Mouse (Mus musculus) CH12.LX (cell line): ENCODE measurements around the gene Gm6993. TPM values are rescaled to one million over a fixed set of nuclear protein-coding genes. Genes with fewer than 3 reads are reported as not detected.

ENCODE experiments used
- DNase-seq: peaks from one replicate; pipeline ENCODE4 v3.0.0-alpha.2; 2013; ENCODE audit errors: extremely low read depth
- H3K27ac ChIP-seq: 2 replicates; pipeline ENCODE4 v1.5.1; 2012; ENCODE audit warnings: low read depth, mild to moderate bottlenecking, control low read depth, moderate library complexity; ENCODE audit not compliant: insufficient read depth
- H3K27me3 ChIP-seq: replicated peaks from 2 replicates; pipeline ENCODE3; 2012; ENCODE audit warnings: inconsistent platforms
- H3K36me3 ChIP-seq, 2 experiments: replicated peaks in 1 of 2; 2 replicates each; pipeline versions ENCODE3 to v1.6.1; 2012; ENCODE audit warnings: inconsistent platforms in 1 of 2, low read length in 1 of 2, mild to moderate bottlenecking in 1 of 2, mixed read lengths in 1 of 2, moderate library complexity in 1 of 2; ENCODE audit not compliant: control insufficient read depth in 1 of 2, insufficient read depth in 1 of 2
- H3K4me1 ChIP-seq, 2 experiments: 2 replicates each; pipeline ENCODE4 v1.6.1; 2012; ENCODE audit warnings: inconsistent platforms in 1 of 2, moderate library complexity in 1 of 2; ENCODE audit not compliant: insufficient read depth in 2 of 2, control insufficient read depth in 1 of 2
- H3K4me2 ChIP-seq: 2 replicates; pipeline ENCODE4 v1.6.1; 2012; ENCODE audit warnings: low read depth, mild to moderate bottlenecking, control low read depth; ENCODE audit not compliant: poor library complexity, insufficient read depth, severe bottlenecking
- H3K4me3 ChIP-seq, 3 experiments: fragments of 150-350 bp in 1 of 3; sonication (generic) in 1 of 3; replicated peaks in 1 of 3; 2 replicates each; pipeline versions ENCODE3 to v1.5.1; 2011 to 2012; ENCODE audit warnings: low read depth in 2 of 3, low read length in 2 of 3, mild to moderate bottlenecking in 2 of 3, moderate library complexity in 2 of 3, control low read depth in 1 of 3, improper control_type of control experiment in 1 of 3, inconsistent platforms in 1 of 3, mixed read lengths in 1 of 3; ENCODE audit not compliant: poor library complexity in 1 of 3
- H3K79me2 ChIP-seq: replicated peaks from 2 replicates; pipeline ENCODE4 v1.6.1; 2012; ENCODE audit warnings: mild to moderate bottlenecking, moderate library complexity; ENCODE audit not compliant: control insufficient read depth, poor library complexity, insufficient read depth, severe bottlenecking; ENCODE audit errors: extremely low read depth
- H3K9ac ChIP-seq: 2 replicates; pipeline ENCODE4 v1.6.1; 2012; ENCODE audit warnings: low read depth, mild to moderate bottlenecking, control low read depth, moderate library complexity; ENCODE audit not compliant: insufficient read depth
- H3K9me3 ChIP-seq: replicated peaks from 2 replicates; pipeline ENCODE3; 2012; ENCODE audit warnings: low read length, inconsistent platforms, mixed read lengths
- CHD1 ChIP-seq: IDR thresholded peaks from 2 replicates; pipeline ENCODE4 v1.6.1; 2012; ENCODE audit warnings: low read depth, low read length, improper control_type of control experiment, inconsistent platforms
- CHD2 ChIP-seq: IDR thresholded peaks from 2 replicates; pipeline ENCODE4 v1.6.1; 2011; ENCODE audit warnings: low read length, improper control_type of control experiment
- JUN ChIP-seq: IDR thresholded peaks from 2 replicates; pipeline ENCODE4 v1.6.1; 2011; ENCODE audit warnings: low read depth, mild to moderate bottlenecking, low read length, improper control_type of control experiment, moderate library complexity; ENCODE audit not compliant: insufficient read depth
- JUND ChIP-seq: conservative IDR thresholded peaks from 2 replicates; pipeline ENCODE4 v1.6.1; 2011; ENCODE audit warnings: low read depth, low read length, improper control_type of control experiment
- MAFK ChIP-seq: IDR thresholded peaks from 2 replicates; pipeline ENCODE4 v1.6.1; 2011; ENCODE audit warnings: low read length, improper control_type of control experiment; ENCODE audit not compliant: insufficient replicate concordance
- MXI1 ChIP-seq: IDR thresholded peaks from 2 replicates; pipeline ENCODE4 v1.6.1; 2011; ENCODE audit warnings: mild to moderate bottlenecking, low read depth, low read length, improper control_type of control experiment
- NELFE ChIP-seq: IDR thresholded peaks from 2 replicates; pipeline ENCODE4 v1.6.1; 2011; ENCODE audit warnings: low read depth, low read length, improper control_type of control experiment
- NRF1 ChIP-seq: IDR thresholded peaks from 2 replicates; pipeline ENCODE4 v1.6.1; 2014; ENCODE audit warnings: low read depth, mild to moderate bottlenecking, inconsistent platforms, low read length, improper control_type of control experiment, moderate library complexity
- PAX5 ChIP-seq: IDR thresholded peaks from 2 replicates; pipeline ENCODE4 v1.6.1; 2012; ENCODE audit warnings: low read length, inconsistent platforms, mixed read lengths
- POLR2A ChIP-seq: IDR thresholded peaks from 2 replicates; pipeline ENCODE4 v1.6.1; 2011; ENCODE audit warnings: low read depth, mild to moderate bottlenecking, improper control_type of control experiment, low read length
- RAD21 ChIP-seq: IDR thresholded peaks from 2 replicates; pipeline ENCODE4 v1.6.1; 2011; ENCODE audit warnings: low read depth, mild to moderate bottlenecking, low read length, improper control_type of control experiment, moderate library complexity
- RCOR1 ChIP-seq: conservative IDR thresholded peaks from 2 replicates; pipeline ENCODE4 v1.6.1; 2012; ENCODE audit warnings: low read depth, mild to moderate bottlenecking, inconsistent platforms, low read length, improper control_type of control experiment
- SIN3A ChIP-seq: IDR thresholded peaks from 2 replicates; pipeline ENCODE4 v1.6.1; 2012; ENCODE audit warnings: low read length, improper control_type of control experiment, inconsistent platforms
- TBP ChIP-seq: conservative IDR thresholded peaks from 2 replicates; pipeline ENCODE4 v1.6.1; 2011; ENCODE audit warnings: low read depth, low read length, improper control_type of control experiment
- USF2 ChIP-seq: conservative IDR thresholded peaks from 2 replicates; pipeline ENCODE4 v1.6.1; 2011; ENCODE audit warnings: low read depth, low read length, improper control_type of control experiment
- ZC3H11A ChIP-seq: IDR thresholded peaks from 2 replicates; pipeline ENCODE4 v1.6.1; 2012; ENCODE audit warnings: low read depth, mild to moderate bottlenecking, inconsistent platforms, low read length, improper control_type of control experiment
- ZKSCAN1 ChIP-seq: IDR thresholded peaks from 2 replicates; pipeline ENCODE4 v1.6.1; 2012; ENCODE audit warnings: low read depth, inconsistent platforms, low read length, improper control_type of control experiment, borderline replicate concordance
- ZMIZ1 ChIP-seq: IDR thresholded peaks from 2 replicates; pipeline ENCODE4 v1.6.1; 2012; ENCODE audit warnings: low read depth, mild to moderate bottlenecking, inconsistent platforms, low read length, improper control_type of control experiment
- dilution Hi-C: fragments of 300-500 bp; cut with MboI; formaldehyde crosslinking; loops from 2 replicates; pipeline ENCODE4 v1.14.3; 2020; ENCODE audit warnings: low sequenced_read_pairs; ENCODE audit not compliant: extremely low pct_unique_long_range_greater_than_20kb, extremely low pct_ligation_motif_present
- in situ Hi-C: fragments of 300-500 bp; cut with MboI; formaldehyde crosslinking; loops from 3 replicates; pipeline ENCODE4 v1.14.3; 2019; ENCODE audit warnings: low sequenced_read_pairs, low pct_ligation_motif_present, low pct_unique_long_range_greater_than_20kb, mixed read lengths
- polyA plus RNA-seq: library from polyadenylated mRNA; unstranded; fragments of >175 nt; gene quantifications from 2 replicates; pipeline ENCODE4 v1.2.1, GENCODE M21; 2012; ENCODE audit warnings: low read depth; ENCODE audit not compliant: insufficient read length
- total RNA-seq, 2 experiments: library from RNA; depleted of rRNA; stranded (reverse); fragments of 300-350 nt in 1 of 2; fragments of >200 nt in 1 of 2; gene quantifications; 2 replicates each; pipeline ENCODE4 v1.2.3; 2012 to 2014

Gene Gm6993
- total and polyA plus RNA-seq, 3 experiments, result not detected

DNA sequence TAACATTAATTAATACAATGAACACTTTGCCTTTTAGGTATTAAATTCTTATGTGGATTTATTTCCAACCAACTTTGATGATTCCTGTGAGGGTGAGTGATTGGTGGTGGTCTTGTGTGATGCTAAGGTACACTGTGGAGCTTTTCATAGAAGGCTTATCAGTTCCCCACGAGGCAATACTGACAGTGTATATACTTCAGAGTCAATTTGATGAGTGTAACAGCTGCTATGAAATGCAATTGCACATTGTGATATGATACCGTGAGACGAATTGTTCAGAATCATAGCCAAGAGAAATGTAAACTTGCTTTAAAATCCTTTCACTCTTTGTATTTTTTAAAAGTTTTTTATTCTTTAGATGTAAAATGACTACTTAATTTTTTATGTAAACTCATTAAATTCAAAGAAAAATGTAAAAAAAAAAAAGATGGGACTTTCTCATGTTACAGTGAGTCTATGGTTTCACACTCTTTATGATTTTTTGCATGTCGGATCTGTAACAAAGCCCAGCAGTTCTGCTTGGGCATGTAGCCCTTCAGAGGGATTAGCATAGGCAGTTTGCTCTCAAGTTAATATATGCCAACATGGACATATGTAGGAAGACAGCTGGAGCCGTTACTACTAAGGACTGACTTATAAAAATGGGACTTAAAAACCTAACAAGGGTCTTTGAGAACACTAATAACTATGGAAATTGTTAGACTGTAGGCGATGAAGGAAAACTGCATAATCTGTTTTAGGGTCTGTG is 1.2 kb downstream of the Gm6993 start:
- H3K27ac ChIP-seq, result no peak overlapping the region
- DNase-seq, result no peak
- in situ Hi-C loops, result no loop called here
- H3K4me1 ChIP-seq, result peaks cover 3 to 15% of the 10 kb centered on the region in 2 experiments; a peak in 3 of 4 replicates
- no peaks in the 10 kb centered on the region for H3K9me3 ChIP-seq
- H3K27me3 ChIP-seq, result no peaks in the 10 kb centered on the region
- no peaks in the 10 kb centered on the region for H3K36me3 ChIP-seq
- H3K9ac ChIP-seq, result no peak overlapping the region
- no peak overlapping the region for H3K4me2 ChIP-seq
- H3K79me2 ChIP-seq, result no peaks in the 10 kb centered on the region
- no peak for TF ChIP-seq ZMIZ1
- TF ChIP-seq USF2, result no peak
- TF ChIP-seq TBP, result no peak
- TF ChIP-seq CHD2, result no peak
- no peak for TF ChIP-seq JUND
- no peak for TF ChIP-seq NRF1
- dilution Hi-C loops, result no loop called here
- H3K4me3 ChIP-seq, result no peak overlapping the region

GRCm38 (mm10) chr12:31244001-31244400 is 3.4 kb downstream of the Gm6993 start:
- Histone ChIP-seq H3K9me3 (no peaks in the 10 kb centered on the region), H3K4me3 (no peak overlapping the region), H3K79me2 (no peaks in the 10 kb centered on the region), H3K4me1 (peaks cover 3 to 13% of the 10 kb centered on the region in 2 experiments; a peak in 3 of 4 replicates), H3K9ac (no peak overlapping the region), H3K36me3 (no peaks in the 10 kb centered on the region), H3K27me3 (no peaks in the 10 kb centered on the region), H3K4me2 (no peak overlapping the region), H3K27ac (no peak overlapping the region)
- TF ChIP-seq RCOR1 (no peak), RAD21 (no peak), ZKSCAN1 (no peak), SIN3A (no peak), MAFK (no peak), JUN (no peak), CHD2 (no peak), ZMIZ1 (no peak), NELFE (no peak), CHD1 (no peak), PAX5 (no peak), POLR2A (no peak), ZC3H11A (no peak), MXI1 (no peak), TBP (no peak)
- no peak for DNase-seq
- dilution Hi-C loops, result no loop called here
- in situ Hi-C loops, result no loop called here
